Mouse (Mus musculus) retina, adult 2 months (tissue): ENCODE results near the gene Ang4.
"Not testable (repeated sequence)": the region's sequence is repeated elsewhere in the genome, so short reads cannot be mapped to it uniquely, and the experiment has no call there.

Source experiments
- DNase-seq: peaks from one replicate; pipeline ENCODE4 v3.0.0-alpha.2; 2012; ENCODE audit warnings: low read depth, low spot score

Gene Ang4

DNA sequence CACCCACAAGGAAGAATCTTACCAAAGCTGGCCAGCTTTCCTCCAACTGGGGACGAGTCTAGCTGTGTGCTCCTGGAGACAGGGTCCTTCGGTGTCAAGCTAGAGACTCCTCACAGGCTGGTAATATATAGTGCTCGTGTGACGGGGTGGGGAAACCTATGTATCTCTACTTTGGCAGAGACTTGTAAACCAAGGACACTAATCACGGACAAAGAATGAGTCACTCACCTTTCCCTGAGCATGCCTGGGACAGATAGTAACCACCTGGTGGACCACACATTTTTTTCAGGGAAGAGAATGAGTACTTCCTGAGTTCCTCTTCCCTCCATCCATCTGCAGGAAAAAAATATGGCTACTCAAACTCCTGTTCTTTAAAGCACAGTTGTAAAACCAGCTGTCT is at the start of gene Ang4:
Gene Ang4 (minus strand): TSS at position 101 of the 400 bp plus-strand sequence.
- no peak for DNase-seq

DNA sequence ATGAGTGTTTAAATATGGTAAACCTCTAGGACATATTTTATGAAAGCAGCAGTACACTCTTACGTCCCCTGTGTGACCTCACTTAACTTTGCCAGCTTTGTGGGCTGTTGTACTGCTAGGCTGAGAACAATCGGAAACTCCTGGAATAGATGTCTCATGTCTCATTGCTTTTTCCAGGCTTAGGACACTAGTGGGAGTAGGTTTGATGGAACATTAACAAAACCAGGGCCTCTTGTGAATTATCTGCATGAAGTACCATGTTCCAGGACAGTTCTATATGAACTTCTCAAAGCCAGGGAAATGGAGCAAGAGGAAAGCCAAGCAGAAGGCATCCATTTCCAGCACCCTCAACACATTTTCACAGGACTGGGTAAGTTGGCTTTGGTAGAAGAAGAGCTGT is 26.4 kb upstream of the Ang4 start, which contains the start of gene AY358078:
Gene AY358078 (plus strand): TSS at position 301 of the 400 bp plus-strand sequence.
- no peak for DNase-seq

DNA sequence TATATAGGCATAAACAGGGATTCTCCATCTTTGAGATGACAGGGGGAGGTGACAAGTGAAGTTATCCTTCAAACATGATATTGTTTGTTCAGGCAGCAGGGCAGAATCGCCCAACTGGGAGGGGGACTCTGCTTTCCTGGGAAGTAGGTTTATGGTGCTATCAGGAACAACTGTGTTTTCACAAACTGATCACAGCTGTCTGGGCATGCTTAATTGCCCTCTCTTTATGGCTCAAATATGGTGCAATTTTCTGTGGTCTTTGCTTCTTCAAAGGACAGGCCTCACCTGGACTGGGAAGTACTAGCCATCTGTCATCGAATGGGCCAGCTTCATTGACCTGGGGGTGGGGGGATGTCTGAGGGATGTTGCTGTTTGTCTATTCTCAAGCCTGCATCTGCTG is 20.7 kb upstream of the Ang4 start:
- no peak for DNase-seq

DNA sequence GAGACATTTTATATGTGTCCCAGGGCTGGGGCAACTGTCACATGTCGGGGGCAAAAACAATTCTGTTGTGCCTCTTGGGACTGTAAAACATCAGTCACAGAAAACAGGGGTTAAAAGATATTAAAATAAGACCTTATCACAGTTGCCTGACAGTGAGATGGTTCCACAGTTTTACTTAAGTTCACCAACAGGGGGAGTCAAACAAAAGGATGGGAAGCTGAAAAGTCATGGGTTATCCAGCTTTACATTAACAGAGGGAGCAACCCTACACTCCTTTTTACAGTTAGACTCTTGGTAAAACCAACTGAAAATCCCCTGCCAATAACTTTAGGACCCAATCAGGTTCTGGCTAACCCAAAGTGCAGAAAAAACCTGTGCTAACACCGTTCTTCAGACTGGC is 15.8 kb upstream of the Ang4 start:
- no peak for DNase-seq

DNA sequence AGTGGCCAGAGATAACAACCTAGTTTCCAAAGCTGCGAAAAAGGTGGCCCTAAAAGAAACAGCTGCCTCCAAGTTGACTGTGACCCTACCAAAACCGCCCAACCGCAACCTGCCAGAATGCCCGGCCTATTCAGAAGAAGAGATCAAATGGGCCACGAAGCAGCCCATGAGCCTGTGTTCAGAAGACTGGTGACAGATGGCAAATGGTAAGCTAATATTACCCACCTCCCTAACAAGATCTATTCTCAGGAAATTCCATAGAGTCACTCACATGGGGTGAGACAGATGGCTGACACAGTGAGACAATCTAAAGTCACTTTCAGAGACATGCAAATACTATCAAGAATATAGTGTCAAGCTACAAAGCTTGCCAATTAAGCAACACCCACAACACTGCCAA is 13.7 kb upstream of the Ang4 start:
- no peak for DNase-seq

DNA sequence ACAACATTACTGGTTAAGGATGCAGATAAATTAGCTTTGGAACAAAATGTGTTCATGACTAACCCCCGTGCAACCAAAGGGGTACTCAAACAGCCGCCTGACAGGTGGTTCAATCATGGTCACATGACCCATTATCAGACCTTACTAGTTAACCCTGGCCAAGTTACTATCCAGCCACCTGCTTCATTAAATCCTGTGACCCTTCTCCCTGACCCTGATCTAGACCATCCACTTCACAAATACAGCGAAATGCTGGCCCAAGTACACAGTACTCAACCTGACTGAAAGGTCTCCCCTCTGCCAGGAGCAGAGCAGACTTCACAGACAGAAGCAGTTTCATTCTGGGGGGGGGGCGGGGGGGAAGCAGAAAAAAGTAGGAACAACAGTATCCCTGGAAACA is 12.9 kb upstream of the Ang4 start:
- DNase-seq: no peak

DNA sequence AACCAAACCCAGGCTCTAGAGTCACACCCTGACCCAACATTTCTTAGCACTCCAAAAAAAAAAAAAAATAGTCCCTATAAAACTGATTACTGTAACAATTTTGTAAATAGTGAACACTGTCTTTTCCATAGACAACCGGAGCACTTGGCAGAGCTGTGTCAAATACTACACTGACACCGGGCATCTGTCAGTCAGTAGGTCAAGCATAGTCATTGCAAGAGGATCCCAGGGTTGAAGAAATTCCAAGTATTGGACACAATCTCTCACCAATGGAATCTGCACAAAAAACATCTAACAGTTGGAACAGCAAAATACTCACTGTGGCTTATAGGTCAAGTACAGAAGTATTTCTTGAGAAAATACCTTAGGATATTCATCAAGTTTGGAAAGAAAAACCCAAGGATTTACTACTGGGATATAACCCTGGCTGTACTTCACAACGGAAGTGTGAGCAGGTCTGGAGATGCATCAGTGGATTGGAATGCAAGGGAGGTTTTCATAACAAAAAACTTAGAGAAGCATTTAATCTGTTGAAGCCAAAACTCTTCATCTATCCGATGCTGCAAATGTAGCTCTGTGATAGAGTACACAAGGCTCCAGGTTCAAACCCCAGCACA is 5.6 kb upstream of the Ang4 start:
- DNase-seq: no peak

DNA sequence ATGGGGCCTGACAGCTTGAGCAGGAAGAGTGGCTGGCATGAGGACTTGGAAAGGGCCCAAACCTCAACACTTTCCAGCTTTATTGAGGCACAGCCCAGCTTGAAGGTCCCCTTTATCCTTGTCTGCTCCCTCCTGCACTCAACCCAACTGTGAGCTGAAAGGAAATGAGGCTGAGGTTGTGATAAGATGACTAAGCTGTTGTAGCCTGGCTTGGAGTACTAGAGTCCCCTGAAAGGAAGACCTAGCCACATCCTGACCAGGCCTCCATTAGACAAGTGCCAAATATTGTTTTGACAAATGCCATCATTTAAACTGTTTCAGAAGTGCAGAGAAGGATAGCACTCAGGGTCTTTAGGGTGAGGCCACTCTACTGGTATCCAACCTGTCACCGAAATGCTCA is 4.4 kb upstream of the Ang4 start:
- DNase-seq: no peak

DNA sequence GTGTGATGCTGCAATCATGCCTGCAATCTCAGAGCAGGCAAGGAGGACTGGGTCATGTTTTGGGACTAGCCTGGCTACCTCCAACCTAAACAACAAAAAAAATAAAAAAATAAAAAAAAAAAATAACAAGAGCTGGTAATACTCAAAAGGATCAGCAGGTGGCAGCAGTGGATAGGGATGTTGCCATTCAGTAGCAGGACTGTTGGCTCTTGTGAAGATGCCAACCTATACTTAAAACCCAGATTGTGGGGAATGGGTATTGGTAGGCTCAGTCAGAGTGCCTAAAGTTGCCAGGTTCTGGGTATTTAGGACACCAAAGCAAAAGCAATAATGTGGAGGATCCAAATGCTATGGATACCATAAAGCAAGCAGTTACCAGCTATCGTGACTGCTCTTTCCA is 2.0 kb downstream of the Ang4 start:
- not testable (repeated sequence) for DNase-seq

DNA sequence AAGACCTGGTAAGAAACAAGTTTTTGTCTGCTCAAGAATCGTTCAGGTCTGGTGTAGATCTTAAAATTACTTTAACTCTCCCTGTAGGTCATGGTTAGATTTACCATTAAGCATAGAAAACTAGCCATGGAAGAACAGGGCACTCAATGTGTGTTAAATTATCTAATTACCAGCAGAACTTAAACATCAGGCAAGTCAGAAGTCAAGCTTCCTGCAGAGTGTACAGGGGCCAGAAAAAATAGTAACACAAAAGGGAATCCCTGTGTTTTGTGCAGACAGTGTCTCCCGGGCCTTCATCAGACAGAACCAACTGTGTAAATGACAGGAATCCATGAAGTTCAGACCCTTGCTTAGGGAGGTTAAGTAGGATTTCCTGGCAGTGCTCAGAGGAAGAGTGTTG is 17.4 kb downstream of the Ang4 start:
- no peak for DNase-seq

DNA sequence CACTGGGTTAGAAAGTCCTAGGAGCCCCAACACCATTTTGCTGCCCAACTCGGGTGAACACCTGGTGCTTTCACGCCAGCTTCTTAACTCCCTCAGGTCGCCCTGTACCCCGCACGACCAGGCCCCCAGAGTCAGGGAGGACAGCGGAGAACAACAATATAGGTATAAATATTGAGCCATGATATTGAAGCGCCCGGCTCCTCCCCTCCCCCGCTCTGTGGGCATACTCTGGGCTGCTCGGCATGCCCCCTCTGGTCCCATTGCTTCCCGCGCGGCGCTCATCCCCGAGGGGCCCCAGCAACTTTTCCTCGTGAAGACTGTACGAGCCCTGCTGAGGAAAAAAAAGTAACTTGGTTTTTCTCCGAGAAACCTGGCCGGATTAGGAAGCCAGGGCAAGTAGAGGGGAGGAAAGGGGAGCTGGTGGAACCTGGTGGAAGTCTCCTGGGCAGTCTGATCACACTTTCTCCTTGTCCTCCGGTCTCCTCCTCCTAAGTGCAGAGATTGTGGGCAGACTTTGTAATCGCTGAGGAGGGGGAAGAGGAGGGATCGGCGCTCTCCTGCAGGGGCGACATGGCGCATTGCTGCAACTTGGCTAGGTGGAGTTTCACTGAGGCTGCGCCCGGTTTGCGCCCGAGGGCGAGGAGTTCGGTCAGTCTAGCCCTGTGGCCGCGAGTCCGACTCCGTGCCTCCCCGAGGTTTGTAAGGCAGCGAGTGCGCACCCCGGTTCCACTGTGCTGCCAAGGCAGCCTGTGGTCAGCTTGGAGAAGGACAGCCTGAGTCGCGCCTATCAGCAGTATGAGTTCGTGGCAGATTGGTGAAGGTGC is 32.8 kb downstream of the Ang4 start:
- no peak for DNase-seq

DNA sequence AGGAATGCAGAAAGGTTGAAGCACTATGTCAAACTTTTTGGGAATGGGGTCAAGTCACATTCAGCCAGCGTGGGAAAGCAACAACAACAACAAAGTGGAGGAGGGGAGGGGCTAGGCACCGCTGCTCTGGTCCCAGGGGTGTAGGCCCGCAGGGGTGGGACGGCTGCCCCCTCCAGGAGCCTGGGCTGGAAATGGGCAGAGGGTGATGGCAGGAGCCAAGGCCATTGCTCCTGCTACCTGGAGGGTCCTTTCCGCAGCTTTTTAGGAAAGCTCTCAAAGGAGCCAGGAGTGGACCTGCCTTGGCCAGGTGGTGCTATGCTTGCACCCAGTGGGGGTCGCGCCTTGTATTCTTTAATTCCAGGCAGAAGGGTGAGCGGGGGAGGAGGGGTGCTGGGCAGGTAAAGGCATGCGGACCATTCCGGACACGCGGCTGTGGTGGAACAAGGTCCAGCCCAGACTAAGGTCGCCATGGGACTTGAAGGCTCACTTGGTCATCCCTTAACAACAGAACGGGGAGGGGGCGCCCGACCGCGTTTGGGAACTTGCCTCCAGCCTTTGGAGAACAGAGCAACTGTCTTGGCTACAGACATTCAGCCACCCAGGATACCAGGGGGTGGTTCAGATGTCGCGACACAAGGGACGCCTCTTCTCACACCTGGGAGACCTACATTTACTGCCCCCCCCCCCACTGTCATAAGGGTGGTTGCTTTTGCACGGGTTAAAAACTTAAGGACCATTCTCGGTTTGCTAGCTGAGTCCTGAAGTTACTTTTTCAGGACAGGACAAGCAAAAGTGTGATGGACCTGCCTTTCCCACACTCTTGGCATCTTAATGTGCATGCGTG is 34.0 kb downstream of the Ang4 start:
- DNase-seq: no peak

DNA sequence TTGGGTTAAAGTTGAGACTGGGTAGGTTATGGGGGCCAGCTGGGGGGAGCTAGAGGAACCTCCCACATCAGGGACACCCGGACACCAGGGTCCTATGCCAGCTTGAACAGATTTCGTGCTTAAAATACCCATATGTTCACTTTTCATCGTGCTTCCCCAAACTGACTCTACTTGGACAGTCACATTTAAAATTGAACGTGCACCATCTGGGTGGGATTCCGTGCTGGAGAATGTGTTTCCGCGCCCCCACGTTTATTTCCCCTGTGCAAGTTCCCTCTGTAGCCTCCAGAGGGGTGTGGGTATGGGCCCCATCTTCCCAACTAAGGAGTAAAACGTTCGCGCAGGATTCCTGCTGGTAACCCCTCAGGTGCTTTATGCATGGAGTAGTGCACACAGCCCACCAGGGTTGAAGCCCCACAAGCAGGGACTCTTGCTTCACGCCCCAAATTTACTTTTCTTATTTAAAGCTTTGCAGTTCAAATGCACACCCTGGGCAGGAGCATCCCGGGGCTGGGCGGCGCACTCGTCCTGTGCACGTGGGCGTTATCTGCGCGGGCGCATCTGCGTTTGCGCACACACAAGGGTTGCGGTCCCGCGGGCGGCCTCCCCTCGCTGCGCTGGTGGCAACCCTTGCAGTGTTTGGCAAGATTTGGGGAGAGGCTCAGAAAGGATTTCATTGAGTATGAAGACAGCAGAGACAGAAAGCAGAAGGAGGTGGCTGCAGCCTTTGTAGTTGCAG is 34.8 kb downstream of the Ang4 start:
- no peak for DNase-seq

DNA sequence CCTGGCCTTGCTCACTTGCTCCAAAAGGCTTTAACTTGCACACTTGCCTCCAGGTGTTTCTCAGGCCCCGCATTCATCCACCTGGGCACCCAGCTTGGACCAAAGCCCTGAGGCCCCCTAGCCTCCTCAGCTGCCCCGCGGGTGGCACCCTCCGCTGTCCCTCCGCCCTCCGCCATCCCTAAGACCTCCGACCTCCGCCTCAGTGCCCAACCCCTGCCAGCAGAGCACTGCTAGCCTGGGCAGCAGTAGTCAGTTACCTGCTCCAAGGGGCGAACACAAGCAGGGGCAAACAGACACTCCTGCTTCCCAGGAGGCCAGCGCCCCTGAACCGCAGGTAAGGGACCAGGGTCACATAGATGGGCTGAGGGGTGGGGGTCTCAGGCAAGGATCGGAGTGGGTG is 35.4 kb downstream of the Ang4 start:
- DNase-seq: no peak

DNA sequence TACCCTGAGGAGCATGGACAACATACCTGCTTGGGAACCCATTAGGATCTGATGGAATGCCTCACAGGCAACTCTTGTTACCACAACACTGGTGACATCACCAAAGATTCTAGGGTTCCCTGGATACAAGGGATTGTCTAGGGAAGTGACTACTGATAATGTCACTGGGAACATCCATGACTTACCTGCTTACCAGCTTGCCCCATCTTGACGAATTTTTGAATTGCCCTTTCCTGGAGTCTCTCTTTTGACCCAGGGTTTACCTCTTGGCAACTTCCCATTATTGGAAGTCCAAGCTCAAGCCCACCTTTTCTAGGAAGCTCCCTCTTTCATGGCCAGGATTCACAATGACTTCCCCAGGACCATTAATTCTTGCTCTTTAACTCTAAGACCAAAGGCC is 56.3 kb downstream of the Ang4 start, which contains the start of gene Gm5800:
Gene Gm5800 (minus strand): TSS at position 101 of the 400 bp plus-strand sequence.
- DNase-seq: no peak
